Mouse (Mus musculus) embryo, embryonic 10 days (tissue): ENCODE data around the gene Osbp.

Experiments
- DNase-seq: peaks from one replicate; pipeline ENCODE4 v3.0.0-alpha.2; 2015; ENCODE audit warnings: low spot score

The Osbp gene

GRCm38 (mm10) chr19:12011560-12012556 lies 46.1 kb downstream of the Osbp start:
- peak; percentile 93 for DNase-seq

DNA sequence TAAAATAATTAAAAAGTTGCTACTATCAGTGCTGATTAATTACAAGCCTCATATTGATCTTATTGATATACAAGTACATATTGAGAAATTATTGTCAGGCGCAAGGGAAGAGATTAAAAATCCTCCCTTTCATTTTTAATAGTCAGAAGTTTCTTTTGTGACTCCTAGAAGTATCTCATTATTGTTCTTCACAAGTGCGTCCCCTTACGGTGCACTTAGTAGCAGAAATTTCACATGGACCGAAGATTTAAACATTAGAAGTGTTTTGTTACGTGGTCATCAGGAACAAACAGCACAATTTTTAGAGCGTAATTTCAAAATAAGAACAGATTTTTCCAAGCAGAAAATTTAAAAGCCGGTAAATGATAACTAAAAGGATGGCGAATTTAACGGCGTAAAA lies 46.9 kb downstream of the Osbp start:
- peak; percentile 9 for DNase-seq

- DNase-seq: peak; percentile 77
These were observed 47.5 kb downstream of the Osbp start for GRCm38 (mm10) chr19:12013228-12013627.

DNA sequence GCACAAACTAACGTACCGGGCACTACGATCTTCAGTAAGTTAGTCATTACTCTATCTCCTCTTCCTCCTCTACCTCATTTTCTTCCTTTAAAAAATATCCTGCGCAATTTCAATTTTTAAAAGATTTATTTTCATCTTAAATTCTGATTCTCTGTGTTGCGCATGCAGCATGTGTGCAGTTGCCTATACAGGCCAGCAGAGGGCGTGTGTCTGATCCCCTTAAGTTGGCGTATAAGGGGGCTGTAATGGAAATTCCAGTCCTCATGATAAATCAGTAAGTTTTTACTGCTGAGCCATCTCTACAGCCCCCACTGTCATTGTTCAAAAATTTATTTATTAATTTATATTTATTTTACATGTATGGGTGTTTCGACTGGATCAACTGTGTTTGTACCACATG lies 50.0 kb downstream of the Osbp start:
- DNase-seq: peak; percentile 39

GRCm38 (mm10) chr19:12016192-12016591 lies 50.5 kb downstream of the Osbp start:
- no peak for DNase-seq

- no peak for DNase-seq
These were observed 58.4 kb downstream of the Osbp start for GRCm38 (mm10) chr19:12024149-12024548.

DNA sequence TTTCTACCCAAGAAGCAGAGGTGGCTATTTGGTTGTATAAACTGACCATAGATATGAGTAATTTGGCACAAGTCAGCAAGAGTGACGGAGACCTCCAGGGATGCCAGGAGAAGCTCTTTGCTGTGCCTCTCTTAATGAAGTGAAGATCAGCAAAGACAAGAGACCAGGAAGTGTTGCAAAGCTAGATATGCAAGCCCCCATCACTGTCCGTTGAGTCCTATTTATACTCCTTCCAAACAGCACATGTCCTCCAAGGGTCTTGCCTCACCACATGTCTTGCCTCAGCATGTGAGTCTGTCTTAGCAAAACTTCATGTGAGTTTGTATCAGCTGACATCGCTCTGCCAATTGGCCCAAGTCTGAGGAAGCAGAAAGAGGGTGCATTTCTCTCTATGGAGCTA lies 59.6 kb downstream of the Osbp start:
- no peak for DNase-seq

DNA sequence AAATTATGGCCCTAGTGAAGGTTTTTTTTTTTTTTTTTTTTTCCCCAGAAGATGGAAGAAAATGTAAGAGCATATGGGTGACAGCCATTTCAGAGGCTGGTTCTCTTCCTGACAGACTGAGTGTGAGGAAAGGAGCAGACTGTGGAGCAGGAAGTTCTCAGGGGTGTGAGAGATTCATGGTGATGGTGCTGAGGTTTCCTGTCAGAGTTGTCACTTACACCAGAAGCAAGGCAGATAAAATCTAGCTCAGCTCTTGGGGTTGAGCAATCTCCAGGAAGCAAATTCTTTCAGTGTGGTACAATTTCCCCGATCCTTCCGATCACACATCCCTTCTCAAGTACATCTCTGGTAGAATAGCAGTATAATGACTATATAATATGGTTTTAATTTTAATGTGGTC lies 60.9 kb downstream of the Osbp start:
- no peak for DNase-seq

- DNase-seq: no peak
These were observed 72.0 kb downstream of the Osbp start for GRCm38 (mm10) chr19:12037727-12038126.

DNA sequence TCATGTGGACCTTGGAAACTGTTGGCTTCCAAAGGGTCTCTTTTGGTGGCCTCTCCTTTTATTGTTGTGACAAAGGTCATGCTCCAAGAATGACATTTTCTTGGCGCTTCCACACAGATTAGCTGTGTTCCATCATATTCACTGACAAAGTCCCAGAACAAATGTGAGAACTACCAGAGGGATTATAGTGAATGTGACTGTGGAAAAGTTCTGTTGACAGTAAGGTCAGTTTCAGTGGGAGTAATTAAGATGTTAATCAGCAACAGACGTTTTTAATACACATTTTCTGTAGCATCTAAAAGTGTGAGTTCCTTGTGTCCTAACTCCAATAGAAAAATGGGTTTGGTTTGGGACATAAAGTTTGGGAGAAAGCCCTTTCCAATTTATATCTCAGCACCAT lies 75.5 kb downstream of the Osbp start, which contains the start of gene Olfr1423:
Gene Olfr1423, minus strand, starts transcription at position 101 of the 400 bp plus-strand sequence.
- no peak for DNase-seq

GRCm38 (mm10) chr19:12043163-12043562 lies 77.4 kb downstream of the Osbp start:
- no peak for DNase-seq
